Mouse (Mus musculus) R1 (cell line): Measurements from ENCODE around the gene Kdm4d.
"Not testable (repeated sequence)": the region's sequence is repeated elsewhere in the genome, so short reads cannot be mapped to it uniquely, and the experiment has no call there.

Source experiments
- DNase-seq: peaks from one replicate; pipeline ENCODE4 v3.0.0-alpha.2; 2018; ENCODE audit warnings: low read depth, low spot score

Gene Kdm4d

DNA sequence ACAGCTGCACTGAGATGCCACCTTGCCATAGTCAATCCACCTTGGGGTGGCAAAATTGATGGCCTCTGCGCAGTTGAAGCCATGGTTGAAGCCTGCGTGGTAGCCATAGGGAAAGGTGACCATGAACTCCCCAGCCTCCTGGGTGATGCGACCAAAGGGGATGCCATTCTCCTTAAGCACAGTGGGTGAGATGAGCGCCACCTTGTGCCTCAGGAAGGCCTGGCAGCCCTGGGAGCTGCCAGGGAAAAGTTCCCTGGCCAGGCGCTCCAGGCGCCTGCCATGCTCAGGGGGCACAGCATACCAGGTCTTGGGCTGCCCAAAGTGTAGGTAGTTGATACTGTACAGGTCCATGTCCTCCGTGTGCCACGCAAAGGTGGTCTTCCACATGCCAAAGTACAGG lies 49.2 kb downstream of the Kdm4d start:
- not testable (repeated sequence) for DNase-seq

DNA sequence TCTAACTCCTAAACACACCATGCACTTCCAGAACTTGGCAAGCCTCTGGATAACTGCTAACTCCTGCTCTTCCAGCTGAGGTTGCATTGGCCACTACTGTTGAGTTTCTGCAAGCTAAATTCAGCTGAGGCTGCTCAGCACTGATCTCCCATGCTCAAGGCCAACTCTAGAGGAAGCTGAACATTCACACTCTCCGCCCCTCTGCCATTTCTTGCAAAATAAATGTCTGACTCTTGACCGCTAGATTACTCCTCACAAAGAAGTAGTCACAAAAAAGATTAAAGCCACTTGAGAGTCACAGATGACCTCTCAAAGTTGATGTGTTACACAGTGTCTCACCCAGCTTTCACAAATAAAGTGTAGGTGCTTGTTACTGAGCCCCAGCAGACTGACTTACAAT lies 53.2 kb downstream of the Kdm4d start:
- not testable (repeated sequence) for DNase-seq

DNA sequence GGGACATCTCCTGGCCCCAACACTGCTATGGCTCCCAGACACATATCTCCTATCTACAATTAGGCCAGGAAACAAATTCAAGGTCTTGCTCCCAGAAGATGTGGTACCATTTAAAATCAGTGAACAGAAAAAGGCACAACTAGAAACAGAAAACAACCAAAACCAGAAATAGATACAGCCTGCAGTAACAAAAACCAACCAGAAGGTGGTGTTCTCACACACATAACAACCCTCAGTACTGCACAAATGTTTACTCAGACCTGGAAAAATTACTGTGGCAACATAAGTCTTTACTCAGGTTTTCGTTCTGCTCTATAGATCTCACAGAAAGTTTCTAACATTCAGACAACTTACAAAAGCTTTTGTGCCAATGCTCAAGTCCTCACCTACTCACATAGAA lies 59.9 kb downstream of the Kdm4d start:
- peak; percentile 25 for DNase-seq

DNA sequence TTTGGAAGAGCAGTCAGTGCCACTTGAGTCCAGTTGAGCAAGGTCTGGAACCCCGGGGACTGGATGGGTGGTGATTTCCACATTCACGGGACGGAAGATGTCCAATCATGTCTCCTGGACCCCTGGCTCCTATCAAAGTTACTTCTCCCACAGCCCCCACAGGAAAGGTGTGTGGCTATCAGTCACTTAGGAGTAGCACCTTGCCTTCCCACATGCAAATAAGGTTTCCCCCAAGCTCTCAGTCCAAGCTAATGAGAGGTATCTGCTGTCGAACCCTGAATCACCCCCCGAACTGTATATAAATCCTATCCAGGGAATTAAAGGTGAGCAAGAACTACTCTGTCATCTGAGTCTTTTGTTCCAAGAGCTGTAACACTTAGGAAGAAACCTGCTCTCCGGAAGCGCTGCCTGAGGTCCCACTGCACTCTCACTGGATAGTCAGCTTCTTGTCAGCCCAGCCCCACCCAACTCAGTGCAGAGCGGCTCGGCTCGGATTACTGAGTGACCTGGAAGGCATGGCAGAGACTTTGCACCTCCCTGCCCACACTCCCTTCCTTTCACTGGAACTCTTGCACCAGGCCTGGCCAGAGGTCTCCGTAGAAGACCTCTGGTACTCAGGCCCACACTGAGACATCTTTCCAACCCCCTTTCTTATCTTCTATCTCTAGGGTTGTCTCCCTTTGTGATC lies 66.9 kb downstream of the Kdm4d start:
- DNase-seq: peak; percentile 42
